Mouse (Mus musculus): ENCODE measurements around the gene Tmem104.

DNA sequence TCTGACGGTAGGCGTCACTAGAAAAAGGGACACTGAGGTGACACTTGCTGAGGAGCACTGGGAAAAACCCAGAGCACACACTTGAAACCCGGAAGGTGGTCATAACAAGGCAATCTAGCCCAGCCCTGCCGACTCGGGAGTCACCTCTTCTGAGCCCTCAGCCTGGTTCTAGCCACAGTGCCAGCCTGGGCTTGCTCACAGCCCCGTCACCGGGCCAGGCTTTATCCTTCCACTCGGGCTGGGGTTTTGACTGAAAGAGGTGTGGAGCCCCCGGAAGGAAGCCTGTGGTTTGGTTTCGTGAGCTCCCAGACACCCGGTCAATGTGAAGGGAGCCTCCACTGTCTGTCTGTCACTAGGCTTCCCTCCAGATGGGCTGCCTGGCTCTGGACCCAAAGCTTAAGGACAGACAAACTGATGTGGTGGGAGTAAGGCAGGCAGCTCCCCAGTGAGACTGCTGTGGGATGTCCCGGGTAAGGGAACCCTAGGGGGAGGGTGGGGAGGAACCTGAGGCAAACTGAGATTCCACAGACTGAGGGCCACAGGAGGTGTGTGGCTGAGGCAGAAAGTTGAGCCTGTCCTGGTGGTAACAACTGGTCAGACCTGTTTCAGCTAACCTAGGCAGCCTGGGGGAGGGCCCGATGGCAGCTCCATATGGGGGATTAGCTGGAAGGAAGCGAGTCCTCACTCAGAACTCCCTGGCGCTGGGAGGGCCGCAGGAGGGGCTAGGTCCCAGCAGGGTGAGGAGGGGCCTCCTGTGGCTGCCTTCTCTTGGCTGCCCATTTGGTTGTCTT, 13.5 kb upstream of the Tmem104 start:
- TF ChIP-seq POLR2A (IDR thresholded peaks at IDR 0.05; ENCODE audit: control insufficient read depth, extremely low read depth, insufficient read depth, low read length, poor library complexity) (no peak), CTCF (IDR thresholded peaks at IDR 0.05; ENCODE audit: borderline replicate concordance, control insufficient read depth, extremely low read depth, insufficient read depth, low read length, poor library complexity) (peak; percentile 22; the same call in 1 of the 2 replicates)

Data from thymus, adult 2 months (tissue).